Mouse (Mus musculus) CH12.LX (cell line): ENCODE results near the gene Pcca. TPM values are rescaled to one million over a fixed set of nuclear protein-coding genes. Genes with fewer than 3 reads are reported as not detected.

Experiments
- DNase-seq: peaks from one replicate; pipeline ENCODE4 v3.0.0-alpha.2; 2013; ENCODE audit errors: extremely low read depth
- H3K27ac ChIP-seq: 2 replicates; pipeline ENCODE4 v1.5.1; 2012; ENCODE audit warnings: low read depth, mild to moderate bottlenecking, control low read depth, moderate library complexity; ENCODE audit not compliant: insufficient read depth
- H3K27me3 ChIP-seq: replicated peaks from 2 replicates; pipeline ENCODE3; 2012; ENCODE audit warnings: inconsistent platforms
- H3K36me3 ChIP-seq, 2 experiments: replicated peaks in 1 of 2; 2 replicates each; pipeline versions ENCODE3 to v1.6.1; 2012; ENCODE audit warnings: inconsistent platforms in 1 of 2, low read length in 1 of 2, mild to moderate bottlenecking in 1 of 2, mixed read lengths in 1 of 2, moderate library complexity in 1 of 2; ENCODE audit not compliant: control insufficient read depth in 1 of 2, insufficient read depth in 1 of 2
- H3K4me1 ChIP-seq, 2 experiments: 2 replicates each; pipeline ENCODE4 v1.6.1; 2012; ENCODE audit warnings: inconsistent platforms in 1 of 2, moderate library complexity in 1 of 2; ENCODE audit not compliant: insufficient read depth in 2 of 2, control insufficient read depth in 1 of 2
- H3K4me2 ChIP-seq: 2 replicates; pipeline ENCODE4 v1.6.1; 2012; ENCODE audit warnings: low read depth, mild to moderate bottlenecking, control low read depth; ENCODE audit not compliant: poor library complexity, insufficient read depth, severe bottlenecking
- H3K4me3 ChIP-seq, 3 experiments: fragments of 150-350 bp in 1 of 3; sonication (generic) in 1 of 3; replicated peaks in 1 of 3; 2 replicates each; pipeline versions ENCODE3 to v1.5.1; 2011 to 2012; ENCODE audit warnings: low read depth in 2 of 3, low read length in 2 of 3, mild to moderate bottlenecking in 2 of 3, moderate library complexity in 2 of 3, control low read depth in 1 of 3, improper control_type of control experiment in 1 of 3, inconsistent platforms in 1 of 3, mixed read lengths in 1 of 3; ENCODE audit not compliant: poor library complexity in 1 of 3
- H3K79me2 ChIP-seq: replicated peaks from 2 replicates; pipeline ENCODE4 v1.6.1; 2012; ENCODE audit warnings: mild to moderate bottlenecking, moderate library complexity; ENCODE audit not compliant: control insufficient read depth, poor library complexity, insufficient read depth, severe bottlenecking; ENCODE audit errors: extremely low read depth
- H3K9ac ChIP-seq: 2 replicates; pipeline ENCODE4 v1.6.1; 2012; ENCODE audit warnings: low read depth, mild to moderate bottlenecking, control low read depth, moderate library complexity; ENCODE audit not compliant: insufficient read depth
- H3K9me3 ChIP-seq: replicated peaks from 2 replicates; pipeline ENCODE3; 2012; ENCODE audit warnings: low read length, inconsistent platforms, mixed read lengths
- CHD1 ChIP-seq: IDR thresholded peaks from 2 replicates; pipeline ENCODE4 v1.6.1; 2012; ENCODE audit warnings: low read depth, low read length, improper control_type of control experiment, inconsistent platforms
- CHD2 ChIP-seq: IDR thresholded peaks from 2 replicates; pipeline ENCODE4 v1.6.1; 2011; ENCODE audit warnings: low read length, improper control_type of control experiment
- E2F4 ChIP-seq: IDR thresholded peaks from 2 replicates; pipeline ENCODE4 v1.6.1; 2011; ENCODE audit warnings: low read depth, low read length, improper control_type of control experiment; ENCODE audit not compliant: insufficient replicate concordance
- GABPA ChIP-seq: IDR thresholded peaks from 2 replicates; pipeline ENCODE4 v1.6.1; 2012; ENCODE audit warnings: low read depth, low read length, improper control_type of control experiment, inconsistent platforms; ENCODE audit not compliant: insufficient replicate concordance
- IRF4 ChIP-seq: IDR thresholded peaks from 2 replicates; pipeline ENCODE4 v1.6.1; 2014; ENCODE audit warnings: low read depth, mild to moderate bottlenecking, inconsistent platforms, low read length, improper control_type of control experiment
- KAT2A ChIP-seq: IDR thresholded peaks from 2 replicates; pipeline ENCODE4 v1.6.1; 2012; ENCODE audit warnings: low read length, improper control_type of control experiment, inconsistent platforms; ENCODE audit not compliant: insufficient replicate concordance
- MAFK ChIP-seq: IDR thresholded peaks from 2 replicates; pipeline ENCODE4 v1.6.1; 2011; ENCODE audit warnings: low read length, improper control_type of control experiment; ENCODE audit not compliant: insufficient replicate concordance
- NELFE ChIP-seq: IDR thresholded peaks from 2 replicates; pipeline ENCODE4 v1.6.1; 2011; ENCODE audit warnings: low read depth, low read length, improper control_type of control experiment
- NRF1 ChIP-seq: IDR thresholded peaks from 2 replicates; pipeline ENCODE4 v1.6.1; 2014; ENCODE audit warnings: low read depth, mild to moderate bottlenecking, inconsistent platforms, low read length, improper control_type of control experiment, moderate library complexity
- POLR2A ChIP-seq: IDR thresholded peaks from 2 replicates; pipeline ENCODE4 v1.6.1; 2011; ENCODE audit warnings: low read depth, mild to moderate bottlenecking, improper control_type of control experiment, low read length
- POLR2AphosphoS2 ChIP-seq: IDR thresholded peaks from 2 replicates; pipeline ENCODE4 v1.6.1; 2011; ENCODE audit warnings: low read depth, low read length, improper control_type of control experiment
- RAD21 ChIP-seq: IDR thresholded peaks from 2 replicates; pipeline ENCODE4 v1.6.1; 2011; ENCODE audit warnings: low read depth, mild to moderate bottlenecking, low read length, improper control_type of control experiment, moderate library complexity
- RCOR1 ChIP-seq: conservative IDR thresholded peaks from 2 replicates; pipeline ENCODE4 v1.6.1; 2012; ENCODE audit warnings: low read depth, mild to moderate bottlenecking, inconsistent platforms, low read length, improper control_type of control experiment
- SIN3A ChIP-seq: IDR thresholded peaks from 2 replicates; pipeline ENCODE4 v1.6.1; 2012; ENCODE audit warnings: low read length, improper control_type of control experiment, inconsistent platforms
- USF1 ChIP-seq: IDR thresholded peaks from 2 replicates; pipeline ENCODE4 v1.6.1; 2014; ENCODE audit warnings: low read depth, mild to moderate bottlenecking, inconsistent platforms, low read length, improper control_type of control experiment
- USF2 ChIP-seq: conservative IDR thresholded peaks from 2 replicates; pipeline ENCODE4 v1.6.1; 2011; ENCODE audit warnings: low read depth, low read length, improper control_type of control experiment
- ZC3H11A ChIP-seq: IDR thresholded peaks from 2 replicates; pipeline ENCODE4 v1.6.1; 2012; ENCODE audit warnings: low read depth, mild to moderate bottlenecking, inconsistent platforms, low read length, improper control_type of control experiment
- ZNF384 ChIP-seq: IDR thresholded peaks from 2 replicates; pipeline ENCODE4 v1.6.1; 2012; ENCODE audit warnings: low read depth, low read length, improper control_type of control experiment, inconsistent platforms
- dilution Hi-C: fragments of 300-500 bp; cut with MboI; formaldehyde crosslinking; loops from 2 replicates; pipeline ENCODE4 v1.14.3; 2020; ENCODE audit warnings: low sequenced_read_pairs; ENCODE audit not compliant: extremely low pct_unique_long_range_greater_than_20kb, extremely low pct_ligation_motif_present
- in situ Hi-C: fragments of 300-500 bp; cut with MboI; formaldehyde crosslinking; loops from 3 replicates; pipeline ENCODE4 v1.14.3; 2019; ENCODE audit warnings: low sequenced_read_pairs, low pct_ligation_motif_present, low pct_unique_long_range_greater_than_20kb, mixed read lengths
- polyA plus RNA-seq: library from polyadenylated mRNA; unstranded; fragments of >175 nt; gene quantifications from 2 replicates; pipeline ENCODE4 v1.2.1, GENCODE M21; 2012; ENCODE audit warnings: low read depth; ENCODE audit not compliant: insufficient read length
- total RNA-seq, 2 experiments: library from RNA; depleted of rRNA; stranded (reverse); fragments of 300-350 nt in 1 of 2; fragments of >200 nt in 1 of 2; gene quantifications; 2 replicates each; pipeline ENCODE4 v1.2.3; 2012 to 2014

Gene Pcca
- total and polyA plus RNA-seq, 3 experiments = 11.2 to 39.0 (median 23.8) TPM

- peaks cover 0 to 4% of the 10 kb centered on the region in 2 experiments; a peak in 1 of 4 replicates for H3K4me1 ChIP-seq
- H3K79me2 ChIP-seq = no peaks in the 10 kb centered on the region
- H3K4me3 ChIP-seq = no peak overlapping the region
Measured at GRCm38 (mm10) chr14:122755559-122755958, 221.4 kb downstream of the Pcca start.

DNA sequence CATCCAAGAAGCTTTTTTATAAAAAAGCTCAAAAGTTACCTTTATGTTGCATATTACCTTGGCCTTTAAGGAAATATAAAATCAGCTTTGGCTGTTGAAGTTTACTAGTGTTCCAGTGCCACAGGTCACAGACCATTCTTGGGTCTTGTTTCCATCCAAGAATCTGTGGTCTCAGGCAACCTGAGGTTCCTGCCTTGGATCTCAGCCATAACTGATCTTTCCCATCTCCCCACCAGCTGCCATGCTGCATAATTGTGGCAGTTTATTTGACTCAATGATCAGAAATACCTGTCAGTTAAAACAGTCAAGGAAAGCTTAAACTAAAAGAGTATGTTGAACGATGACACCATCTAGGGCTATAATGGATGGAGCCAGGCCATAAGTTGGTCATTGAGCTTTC, 222.5 kb downstream of the Pcca start:
- Histone ChIP-seq H3K9ac (no peak overlapping the region), H3K36me3 (peaks cover 0 to 2% of the 10 kb centered on the region in 2 experiments)
- in situ Hi-C loops = no loop called here
- no peak for DNase-seq
- no peak for TF ChIP-seq RCOR1
- TF ChIP-seq USF2 = no peak
- TF ChIP-seq USF1 = no peak
- TF ChIP-seq SIN3A = no peak
- TF ChIP-seq NELFE = no peak
- TF ChIP-seq MAFK = no peak
- no peak for TF ChIP-seq E2F4
- no peak for TF ChIP-seq CHD2
- no peak for TF ChIP-seq POLR2A
- no peak for TF ChIP-seq POLR2AphosphoS2
- no peak for TF ChIP-seq GABPA
- TF ChIP-seq NRF1 = no peak
- TF ChIP-seq IRF4 = no peak
- no peak for TF ChIP-seq RAD21
- TF ChIP-seq ZNF384 = no peak
- TF ChIP-seq KAT2A = no peak
- no peak for TF ChIP-seq CHD1
- TF ChIP-seq, all 38 proteins: peak for 0
- no peak overlapping the region for H3K27ac ChIP-seq
- H3K4me3 ChIP-seq = no peak overlapping the region
- dilution Hi-C loops = no loop called here
- no peak overlapping the region for H3K4me2 ChIP-seq
- no peaks in the 10 kb centered on the region for H3K9me3 ChIP-seq
- H3K4me1 ChIP-seq = peaks cover 0 to 8% of the 10 kb centered on the region in 2 experiments; a peak in 1 of 4 replicates
- H3K27me3 ChIP-seq = no peaks in the 10 kb centered on the region
- no peaks in the 10 kb centered on the region for H3K79me2 ChIP-seq

More at GRCm38 (mm10) chr14:122755559-122755958, 221.4 kb downstream of the Pcca start:
- TF ChIP-seq KAT2A (no peak), ZC3H11A (no peak)
- H3K27ac ChIP-seq = no peak overlapping the region
- no peak for DNase-seq
- no peak overlapping the region for H3K4me2 ChIP-seq
- in situ Hi-C loops = no loop called here
- no peak overlapping the region for H3K9ac ChIP-seq
- peaks cover 0 to 2% of the 10 kb centered on the region in 2 experiments for H3K36me3 ChIP-seq
- dilution Hi-C loops = no loop called here
- no peaks in the 10 kb centered on the region for H3K9me3 ChIP-seq
- no peaks in the 10 kb centered on the region for H3K27me3 ChIP-seq
